ENCODE assay signal across 1 mouse cellular context in the genomic region with DNA sequence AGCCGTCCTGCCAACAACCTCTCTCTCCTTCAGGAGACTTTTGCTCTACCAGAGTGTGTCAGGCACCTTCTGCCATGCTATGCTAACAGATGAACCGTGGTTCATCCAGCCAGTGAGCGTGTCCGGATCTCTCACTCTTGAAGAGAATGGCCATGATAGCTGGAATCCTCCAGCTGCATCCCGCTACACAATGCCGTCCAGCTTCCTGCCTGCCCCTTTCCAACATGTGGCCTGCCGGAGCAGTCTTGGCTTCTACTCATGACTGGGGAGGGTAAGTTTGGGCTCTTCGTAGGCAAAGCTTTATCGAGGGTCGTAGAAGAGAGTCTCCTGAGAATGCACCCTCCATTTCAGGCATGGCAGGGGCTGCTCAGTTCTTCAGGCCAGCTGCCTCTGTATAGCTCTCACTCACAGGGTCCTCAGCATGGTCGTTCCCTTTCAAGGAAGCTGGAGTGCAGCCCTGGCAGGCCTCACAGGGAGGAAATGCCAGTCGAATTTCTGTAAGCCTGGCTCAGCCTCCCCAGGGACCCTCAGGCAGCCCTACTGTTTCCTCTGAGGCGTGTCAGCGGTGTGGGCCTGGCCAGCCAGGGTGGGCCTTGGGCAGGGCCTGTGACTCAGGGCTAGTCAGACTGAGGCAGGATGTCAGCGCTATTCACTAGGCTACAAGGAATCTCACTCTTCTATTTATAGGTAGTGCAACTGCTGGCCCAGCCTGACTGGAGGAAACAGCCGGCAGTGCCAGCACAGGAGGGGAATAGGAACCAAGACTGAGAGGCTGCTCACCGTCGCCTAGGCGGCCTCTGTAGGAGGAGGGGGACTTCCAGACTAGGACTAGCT.
TF ChIP-seq lines count a peak whose summit lies in the region.

No protein-coding gene starts in this region.

TF ChIP-seq in CH12.LX, 34 proteins besides CTCF, POLR2A, EP300 and RAD21 (continued from another document):
- no peak for TF ChIP-seq NRF1 (IDR thresholded peaks at IDR 0.05; ENCODE audit: low read depth, low read length)
- TF ChIP-seq POLR2AphosphoS2 (IDR thresholded peaks at IDR 0.05; ENCODE audit: low read depth, low read length) = no peak
